Mouse (Mus musculus): ENCODE measurements around the gene Gale. TPM values are rescaled to one million over a fixed set of nuclear protein-coding genes. Genes with fewer than 3 reads are reported as not detected.
"Not testable (repeated sequence)": the region's sequence is repeated elsewhere in the genome, so short reads cannot be mapped to it uniquely, and the experiment has no call there.

Gene Gale
- 1 to 10 TPM; 2.8 to 4.0 TPM for total RNA-seq (2021)
- long read RNA-seq, experiment 1, partial matches to known transcripts, result 1 of 5 reads
- long read RNA-seq, experiment 1, other reads (novel, unspliced or antisense), result 1 of 5 reads
- long read RNA-seq, experiment 2, partial matches to known transcripts, result 0 of 3 reads
- long read RNA-seq, experiment 2, other reads (novel, unspliced or antisense), result 1 of 3 reads

DNA sequence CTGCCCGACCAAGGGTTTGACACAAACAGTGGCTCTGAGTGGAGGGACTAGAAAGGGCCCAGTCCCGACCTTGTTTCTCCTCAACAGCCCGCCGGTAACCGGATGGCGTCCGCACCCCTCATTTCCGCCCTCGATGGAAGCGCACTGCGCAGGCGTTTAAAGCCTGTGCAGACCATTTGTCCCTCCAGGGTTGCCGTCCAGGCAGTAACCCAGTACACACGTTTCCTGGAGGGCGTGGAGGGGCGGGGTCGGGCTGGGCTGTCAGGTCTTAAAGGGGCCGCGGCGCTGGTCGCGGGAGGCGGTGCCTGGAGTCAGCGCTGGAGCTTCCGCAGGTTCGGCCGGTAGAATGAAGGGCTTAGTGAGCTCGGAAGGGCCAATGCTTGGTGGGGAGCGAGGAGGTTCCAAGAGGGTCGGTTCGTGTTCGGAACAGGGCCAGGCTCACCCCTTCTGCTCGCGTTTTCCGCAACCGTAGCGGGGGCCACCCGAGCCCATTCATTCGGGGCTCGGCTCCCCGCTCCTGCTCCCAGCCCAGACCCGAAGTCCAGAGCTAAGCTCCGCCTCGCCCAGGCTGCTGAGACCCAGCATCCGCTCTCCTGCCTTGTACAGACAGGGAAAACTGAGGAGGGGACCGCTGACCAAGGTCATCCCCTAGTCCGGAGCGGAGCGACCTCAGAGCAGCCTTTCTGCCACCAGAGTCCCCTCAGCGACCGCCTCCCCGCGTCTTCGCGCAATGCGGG lies at the start of gene Gale:
TSS of gene Gale (plus strand) at position 271 of the 737 bp plus-strand sequence.
- peak; percentile 90 for DNase-seq

DNA sequence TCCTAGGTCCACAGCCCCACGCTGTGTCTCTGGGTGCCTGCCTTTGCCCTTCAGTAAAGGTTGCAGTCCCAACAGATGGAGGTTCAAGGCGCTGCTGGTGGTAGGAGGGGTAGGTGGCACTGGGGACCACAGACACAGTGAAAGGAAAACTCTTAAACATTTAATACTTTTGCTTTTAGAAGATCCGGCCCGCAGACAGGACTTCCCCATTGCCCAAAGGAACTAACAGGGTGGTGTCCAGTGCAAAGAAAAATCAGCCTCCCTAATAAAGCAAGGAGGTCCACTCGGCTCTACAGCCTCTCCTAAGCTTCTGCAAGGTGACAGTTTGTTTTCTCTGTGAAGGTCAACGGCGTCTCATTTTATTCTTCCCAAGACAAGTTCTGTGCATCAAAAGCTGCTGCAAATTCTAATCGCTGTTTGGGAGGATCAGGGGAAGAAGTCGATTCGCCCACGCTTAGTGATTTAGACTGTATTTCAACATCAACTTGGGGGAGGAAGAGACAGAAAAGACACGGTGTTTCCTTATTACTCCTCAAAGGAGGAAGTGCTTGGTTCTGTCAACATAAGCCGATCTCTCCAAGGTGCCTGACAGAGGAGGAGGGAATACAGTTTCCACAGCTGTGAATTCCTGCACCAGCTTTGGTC lies 44.8 kb upstream of the Gale start:
- DNase-seq, result no peak

DNA sequence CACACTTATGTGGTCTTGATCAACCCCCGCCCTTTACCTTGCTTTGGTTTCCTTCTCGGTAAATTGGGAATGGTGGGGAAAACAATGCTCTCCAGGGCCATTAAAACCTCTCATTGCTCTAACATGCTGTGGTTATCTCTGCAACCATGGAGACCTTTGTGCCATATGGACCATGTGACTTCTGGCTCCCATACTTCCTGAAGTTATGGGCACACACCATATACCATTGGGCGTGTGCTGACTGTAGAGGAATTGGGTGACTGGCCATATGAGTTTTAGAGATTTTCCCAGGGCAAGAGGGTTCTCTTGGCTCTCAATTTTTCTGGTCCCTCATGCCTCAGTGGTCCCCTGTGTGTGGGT lies 44.3 kb upstream of the Gale start:
- no peak for DNase-seq

DNA sequence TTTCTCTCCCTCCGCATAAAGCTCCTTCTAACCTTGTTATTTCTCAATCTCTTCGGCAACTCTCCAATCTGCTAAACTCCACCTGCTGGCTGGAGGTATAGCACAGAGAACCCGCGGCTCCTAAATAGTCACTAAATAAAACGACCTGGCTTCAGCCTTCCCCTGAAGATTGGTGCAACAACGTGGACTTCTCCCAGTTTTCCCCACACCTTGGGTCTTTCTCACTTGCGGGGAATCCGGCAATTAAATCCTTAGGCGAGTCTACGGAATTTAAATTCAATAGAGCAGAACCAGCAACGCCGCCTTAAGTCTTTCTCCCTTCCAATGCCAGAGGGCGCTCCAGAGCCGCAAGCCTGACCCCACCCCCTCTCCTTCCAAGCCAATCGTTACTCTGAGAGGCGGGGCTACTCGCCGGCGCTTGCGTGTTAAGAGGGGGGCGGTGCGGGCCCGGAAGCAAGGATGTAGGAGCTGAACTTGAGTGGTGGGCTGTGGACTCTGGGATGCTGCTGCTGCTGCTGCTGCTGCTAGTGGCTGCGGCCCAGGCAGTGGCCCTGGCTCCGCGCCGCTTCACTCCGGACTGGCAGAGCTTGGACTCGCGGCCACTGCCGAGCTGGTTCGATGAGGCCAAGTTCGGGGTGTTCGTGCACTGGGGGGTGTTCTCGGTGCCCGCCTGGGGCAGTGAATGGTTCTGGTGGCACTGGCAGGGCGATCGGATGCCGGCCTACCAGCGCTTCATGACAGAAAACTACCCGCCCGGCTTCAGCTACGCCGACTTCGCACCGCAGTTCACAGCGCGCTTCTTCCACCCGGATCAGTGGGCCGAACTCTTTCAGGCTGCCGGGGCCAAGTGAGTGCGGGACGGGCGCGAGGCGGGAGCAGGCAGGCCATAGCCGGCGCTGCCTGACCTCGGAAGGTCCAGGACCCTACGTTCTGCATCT lies 43.0 kb upstream of the Gale start, which contains the start of gene Fuca1:
TSS of gene Fuca1 (plus strand) at position 432 of the 938 bp plus-strand sequence.
- peak; percentile 93 for DNase-seq

DNA sequence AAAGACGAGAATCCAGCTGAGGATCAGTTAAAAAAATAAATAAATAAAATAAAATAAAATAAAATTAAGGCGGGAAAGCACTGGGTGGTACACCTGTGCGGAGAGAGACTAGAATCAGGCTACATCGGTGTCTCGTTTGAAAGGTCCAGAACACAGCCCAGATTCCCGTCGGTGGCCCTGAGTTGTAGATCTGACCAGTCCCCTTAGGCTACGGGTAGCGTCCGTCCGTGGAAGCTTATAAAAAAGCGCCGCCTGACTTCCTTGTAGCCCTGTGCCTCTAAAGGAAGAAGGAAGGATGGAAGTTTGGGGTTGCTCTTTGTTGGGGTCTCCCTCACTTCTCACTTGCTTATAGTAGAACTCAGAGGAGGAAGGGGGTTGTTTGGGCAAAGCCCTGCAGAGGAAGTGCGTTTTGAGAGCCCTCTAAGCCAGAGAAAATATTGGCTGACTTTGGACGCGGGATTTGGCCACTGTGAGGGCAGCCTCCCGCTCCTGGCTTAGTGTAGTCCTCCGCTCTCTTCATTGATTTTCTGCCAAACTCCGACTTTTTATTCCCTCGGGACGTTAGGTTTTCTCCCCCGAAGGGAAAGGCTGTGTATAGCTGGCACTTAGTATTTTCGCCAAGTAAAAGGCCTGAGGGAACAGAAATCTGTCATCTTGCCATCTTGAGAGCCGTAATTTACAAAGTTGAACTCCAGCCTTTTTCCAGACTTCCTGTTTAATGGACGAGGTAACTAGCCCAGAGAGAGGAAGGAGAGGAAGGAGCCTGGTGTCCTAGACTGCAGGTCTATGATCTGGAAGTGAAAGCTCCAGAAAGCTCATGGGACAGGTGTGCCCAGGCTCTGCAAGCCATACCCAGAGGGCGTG lies 42.0 kb upstream of the Gale start:
- no peak for DNase-seq

DNA sequence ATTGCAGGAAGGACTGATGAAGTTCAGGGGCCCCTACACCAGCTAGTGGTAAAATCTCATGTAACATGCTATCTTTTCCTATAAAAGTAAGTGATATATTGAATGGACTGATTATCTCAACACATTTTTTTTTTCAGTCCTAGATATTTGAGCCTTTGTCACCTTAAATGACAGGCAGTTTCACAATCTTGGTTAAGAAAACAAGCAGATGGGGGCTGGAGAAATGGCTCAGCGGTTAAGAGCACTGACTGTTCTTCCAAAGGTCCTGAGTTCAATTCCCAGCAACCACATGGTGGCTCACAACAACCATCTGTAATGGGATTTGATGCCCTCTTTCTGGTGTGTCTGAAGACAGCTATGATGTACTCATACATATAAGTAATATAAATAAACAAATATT lies 41.3 kb upstream of the Gale start:
- no peak for DNase-seq

DNA sequence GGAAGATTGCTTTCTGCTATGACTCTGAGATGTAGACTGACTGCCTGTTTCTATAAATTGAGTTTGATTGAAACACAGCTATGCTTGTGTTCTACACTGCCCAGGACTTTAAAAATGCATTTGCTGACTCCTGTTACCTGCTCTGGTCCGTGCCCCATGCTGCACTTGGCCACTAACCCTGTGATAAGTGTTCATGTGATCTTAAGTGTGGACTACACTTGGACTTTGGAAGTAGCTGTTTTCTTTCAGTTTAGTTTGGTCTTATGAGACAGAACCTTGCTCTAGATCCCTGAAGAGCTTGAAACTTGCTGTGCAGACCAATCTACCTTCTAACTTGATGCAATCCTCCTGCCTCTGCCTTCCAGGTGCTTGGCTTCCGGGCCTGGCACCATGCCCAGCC lies 39.1 kb upstream of the Gale start:
- DNase-seq, result no peak

DNA sequence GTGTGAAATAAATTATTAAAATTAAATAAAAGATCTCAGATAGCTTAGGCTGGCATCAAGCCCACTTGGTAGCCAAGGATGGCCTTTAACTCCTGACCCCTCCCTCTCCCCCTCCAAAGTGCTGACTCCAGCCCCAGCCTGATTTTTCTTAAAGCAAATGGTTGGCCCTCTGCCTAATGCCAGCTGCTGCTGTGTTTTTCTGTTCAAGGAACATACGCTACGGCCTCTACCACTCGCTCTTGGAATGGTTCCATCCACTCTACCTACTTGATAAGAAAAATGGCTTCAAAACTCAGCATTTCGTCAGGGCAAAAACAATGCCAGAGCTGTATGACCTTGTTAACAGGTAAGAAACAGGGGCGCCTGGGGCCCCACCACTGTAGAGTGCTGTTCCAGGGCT lies 38.2 kb upstream of the Gale start:
- DNase-seq, result no peak

DNA sequence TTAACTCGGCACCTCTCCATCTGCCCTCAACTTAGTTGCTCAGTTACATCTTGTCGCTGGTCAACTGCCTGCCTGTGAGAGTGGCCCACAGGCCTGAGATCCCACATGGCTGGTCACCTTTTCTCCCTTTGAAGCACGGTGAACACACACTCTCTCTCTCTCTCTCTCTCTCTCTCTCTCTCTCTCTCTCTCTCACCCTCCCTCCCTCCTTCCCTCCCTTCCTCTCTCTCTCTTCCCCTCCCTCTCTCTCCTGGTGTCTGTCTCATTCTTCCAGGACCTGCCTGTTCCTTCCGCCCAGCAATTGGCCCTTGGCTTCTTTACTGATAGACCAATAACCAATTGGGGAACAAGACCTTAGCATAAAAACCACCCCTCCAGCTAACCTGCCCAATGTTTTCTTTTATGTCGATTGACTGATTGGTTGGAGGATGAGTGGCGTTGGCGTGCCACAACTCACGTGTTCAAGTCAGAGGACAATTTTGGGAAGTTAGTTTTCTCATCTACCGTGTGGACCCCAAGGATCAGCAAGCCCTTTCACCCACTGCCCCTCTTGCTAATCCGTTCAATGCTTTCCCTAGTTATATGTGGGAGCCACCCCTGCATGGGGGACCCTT lies 37.2 kb upstream of the Gale start:
- DNase-seq, result no peak

DNA sequence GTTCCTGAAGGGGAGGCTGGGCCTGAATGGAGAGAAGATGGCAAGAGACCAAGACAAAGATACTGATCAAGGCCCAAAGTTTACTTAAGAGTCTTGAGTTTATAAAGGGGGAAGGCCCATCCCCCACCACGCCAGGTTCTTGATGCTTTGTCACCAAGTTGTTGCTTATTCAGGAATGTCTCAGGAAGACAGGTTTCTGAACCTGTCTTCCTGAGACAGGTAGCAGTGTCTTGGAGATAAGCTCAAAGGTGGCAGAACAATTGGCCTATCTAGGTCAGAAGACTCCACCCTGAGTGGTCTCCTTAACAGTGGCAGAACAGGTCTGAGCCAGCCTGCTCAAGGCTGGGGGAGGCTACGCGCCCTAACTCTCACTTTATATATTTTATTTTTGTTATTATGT lies 36.7 kb upstream of the Gale start:
- DNase-seq, result no peak

DNA sequence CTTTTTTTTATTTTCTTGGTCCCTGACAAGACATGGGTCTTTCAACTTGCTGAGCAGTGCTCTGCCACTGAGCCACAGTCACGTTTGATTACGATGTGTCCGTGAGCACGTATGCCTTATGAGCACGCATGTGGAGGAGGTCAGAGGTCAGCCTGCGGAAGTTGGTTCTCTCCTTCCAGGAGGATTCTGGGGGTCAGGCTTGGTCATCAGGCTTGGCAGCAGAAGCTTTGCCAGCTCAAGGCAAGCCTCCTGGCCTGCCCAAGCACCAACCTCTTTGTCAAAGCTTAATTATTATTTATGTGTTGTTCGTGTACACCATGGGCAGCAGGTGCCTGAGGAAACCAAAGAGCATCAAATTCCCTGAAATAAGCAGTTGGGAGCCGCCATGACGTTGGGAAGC lies 35.2 kb upstream of the Gale start:
- DNase-seq, result no peak

DNA sequence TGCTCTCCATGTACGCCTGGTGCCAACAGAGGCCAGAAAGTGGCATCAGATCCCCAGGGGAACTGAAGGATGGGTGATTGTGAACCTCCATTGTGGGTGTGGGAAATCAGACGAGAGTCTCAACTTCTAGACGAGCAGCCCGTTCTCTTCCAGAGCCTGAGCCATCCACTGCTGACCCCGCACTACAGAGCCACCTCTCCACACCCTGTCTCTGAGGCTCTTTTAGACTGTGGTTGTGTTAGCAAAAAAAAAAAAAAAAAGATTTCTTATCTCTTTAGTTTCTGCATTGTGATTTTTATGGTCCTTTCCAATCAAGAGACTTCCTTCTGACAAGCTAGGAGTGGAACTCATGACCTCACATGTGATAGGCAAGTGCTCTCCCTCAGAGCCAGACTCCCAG lies 34.1 kb upstream of the Gale start:
- no peak for DNase-seq

DNA sequence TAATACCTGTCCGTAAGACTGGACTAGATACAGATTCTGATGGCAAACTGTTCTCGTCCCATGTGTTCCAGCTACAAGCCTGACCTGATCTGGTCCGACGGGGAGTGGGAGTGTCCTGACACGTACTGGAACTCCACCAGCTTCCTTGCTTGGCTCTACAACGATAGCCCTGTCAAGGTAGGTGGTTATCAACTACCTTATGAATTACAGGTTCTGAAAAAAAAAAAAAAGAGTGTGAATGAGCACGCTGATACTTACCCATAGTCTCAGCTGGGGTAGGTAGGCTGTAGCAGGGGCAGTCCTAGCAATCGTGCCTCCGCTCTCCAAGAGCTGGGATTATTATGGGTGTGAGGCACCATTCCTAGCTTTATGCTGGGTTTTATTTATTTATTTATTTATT lies 33.7 kb upstream of the Gale start:
- DNase-seq, result no peak

DNA sequence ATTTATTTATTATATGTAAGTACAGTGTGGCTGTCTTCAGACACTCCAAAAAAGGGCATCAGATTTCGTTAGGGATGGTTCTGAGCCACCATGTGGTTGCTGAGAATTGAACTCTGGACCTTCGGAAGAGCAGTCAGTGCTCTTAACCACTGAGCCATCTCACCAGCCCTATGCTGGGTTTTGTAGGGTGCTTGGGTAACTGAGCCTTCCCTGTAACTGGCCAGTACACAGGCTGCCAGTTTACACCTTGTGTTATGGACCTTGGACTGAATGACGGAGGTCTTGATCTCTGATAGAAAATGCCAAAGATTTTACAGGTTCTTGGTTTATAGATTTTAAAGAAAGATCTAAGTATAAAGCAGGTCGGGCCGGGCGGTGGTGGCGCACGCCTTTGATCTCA lies 33.3 kb upstream of the Gale start:
- DNase-seq, result no peak

DNA sequence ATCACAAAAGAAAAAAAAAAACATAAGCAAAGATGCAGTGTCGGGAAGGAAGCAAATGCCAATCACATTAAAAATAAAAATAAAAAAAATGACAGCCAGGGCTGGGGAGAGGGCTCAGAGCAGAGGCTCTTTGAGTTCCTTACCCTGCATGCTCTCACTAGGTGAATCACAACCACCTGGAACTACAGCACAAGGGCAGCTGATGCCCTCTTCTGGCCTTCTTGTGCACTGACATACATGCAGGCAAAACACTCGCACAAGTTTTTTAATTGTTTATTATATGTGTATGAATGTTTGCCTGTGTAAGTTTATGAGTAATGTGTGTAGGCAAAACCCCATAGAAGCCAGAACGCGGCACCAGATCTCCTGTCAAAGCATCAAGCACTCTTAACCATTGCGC lies 31.7 kb upstream of the Gale start:
- DNase-seq, result no peak

DNA sequence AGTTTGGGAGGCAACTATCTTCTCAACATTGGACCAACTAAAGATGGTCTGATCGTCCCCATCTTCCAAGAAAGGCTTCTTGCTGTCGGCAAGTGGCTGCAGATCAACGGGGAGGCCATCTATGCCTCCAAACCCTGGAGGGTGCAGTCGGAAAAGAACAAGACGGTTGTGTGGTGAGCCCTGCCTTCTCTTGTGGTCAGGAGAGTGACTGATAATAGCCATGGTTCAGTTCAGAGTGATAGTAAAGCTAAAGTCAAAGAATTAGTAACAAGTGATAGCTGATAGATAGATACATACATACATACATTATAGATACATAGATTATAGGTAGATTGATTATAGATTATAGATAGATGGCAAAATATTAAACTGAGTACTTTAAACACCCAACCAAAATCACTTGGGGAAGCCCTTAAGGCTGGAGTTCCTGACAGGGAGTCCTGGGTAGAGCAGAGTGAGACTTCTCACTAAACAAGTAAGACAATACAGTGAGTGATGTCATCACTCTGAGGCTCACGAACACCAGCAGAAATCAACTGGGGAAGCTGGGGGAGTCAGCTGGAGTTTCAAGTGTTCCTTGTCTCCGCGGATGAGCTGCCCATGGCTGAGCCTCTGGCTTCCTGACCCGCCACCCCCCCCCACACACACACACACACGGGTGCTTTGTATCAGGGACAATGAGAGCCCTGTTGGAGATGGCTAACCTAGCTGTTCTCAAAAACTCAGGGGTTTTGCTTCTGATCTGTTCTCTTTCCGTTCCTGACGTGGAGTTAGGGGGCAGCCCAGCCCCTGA lies 28.6 kb upstream of the Gale start:
- no peak for DNase-seq

DNA sequence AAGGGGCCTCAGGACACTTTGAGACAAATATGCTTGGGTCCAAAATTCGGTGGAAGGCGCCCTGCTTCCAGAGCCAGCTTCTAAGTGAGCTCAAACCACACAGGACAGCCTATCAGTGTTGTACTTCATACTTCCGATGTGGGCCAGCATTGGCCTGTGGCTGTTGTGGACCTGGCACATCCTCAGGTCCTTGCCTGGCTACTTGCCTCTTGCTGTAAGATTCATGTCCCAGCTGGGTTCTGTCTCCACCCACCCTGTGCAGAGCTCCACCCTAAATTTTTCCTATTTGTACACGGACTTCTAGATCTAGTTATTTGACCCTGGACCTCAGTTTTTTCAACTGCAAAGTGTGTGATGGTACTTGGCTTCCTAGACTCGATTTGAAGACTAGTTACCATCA lies 28.0 kb upstream of the Gale start:
- peak; percentile 41 for DNase-seq

DNA sequence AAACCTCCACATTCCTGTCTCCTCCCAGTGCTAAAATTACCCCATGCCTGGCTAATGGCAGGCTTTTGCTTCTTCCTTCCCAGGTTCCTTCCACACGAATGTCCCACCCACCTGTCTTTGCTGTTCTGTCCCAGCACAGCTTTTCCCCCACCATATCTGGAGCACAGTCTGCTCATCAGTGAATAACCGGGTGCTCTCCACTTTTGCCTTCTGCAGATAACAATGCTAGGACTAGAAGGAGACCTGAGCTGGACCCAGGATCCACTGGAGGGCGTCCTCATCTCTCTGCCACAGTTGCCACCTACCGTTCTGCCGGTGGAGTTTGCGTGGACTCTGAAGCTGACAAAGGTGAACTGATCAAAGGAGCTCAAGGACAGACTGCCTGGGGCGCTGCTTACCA lies 24.7 kb upstream of the Gale start:
- no peak for DNase-seq

DNA sequence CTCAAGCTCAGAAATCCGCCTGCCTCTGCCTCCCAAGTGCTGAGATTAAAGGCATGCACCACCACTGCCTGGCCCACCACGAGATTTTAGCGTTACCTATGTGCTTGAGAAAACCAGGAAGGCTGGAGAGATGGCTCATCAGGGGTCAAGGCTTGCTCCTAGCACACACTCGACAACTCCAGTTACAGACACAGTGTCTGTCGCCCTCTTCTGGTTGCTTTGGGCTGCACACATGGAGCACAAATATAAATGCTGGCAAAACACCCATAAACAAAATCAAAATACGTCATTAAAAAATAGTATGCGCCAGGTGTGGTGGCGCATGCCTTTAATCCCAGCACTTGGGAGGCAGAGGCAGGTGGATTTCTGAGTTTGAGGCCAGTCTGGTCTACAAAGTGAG lies 22.5 kb upstream of the Gale start:
- not testable (repeated sequence) for DNase-seq

DNA sequence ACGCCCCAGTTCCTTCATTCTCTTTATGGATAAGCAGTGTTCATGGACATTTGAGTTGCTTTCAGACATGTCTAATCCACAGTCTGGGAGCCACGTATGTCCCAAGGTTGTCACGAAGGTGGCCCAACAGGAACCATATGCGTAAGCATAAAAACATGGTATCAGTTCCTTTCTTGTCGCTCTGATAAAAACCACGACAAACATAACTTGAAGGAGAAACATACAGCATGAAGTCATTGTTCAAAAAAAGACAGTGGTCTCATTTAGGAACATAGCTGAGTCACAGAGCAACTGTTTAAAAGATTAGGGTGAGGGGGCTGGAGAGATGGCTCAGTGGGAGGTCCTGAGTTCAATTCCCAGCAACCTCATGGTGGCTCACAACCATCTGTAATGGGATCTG lies 21.3 kb upstream of the Gale start:
- DNase-seq, result no peak
